Mouse (Mus musculus) stomach, adult 2 months (tissue): ENCODE data around the gene Camk2n2. TPM values are rescaled to one million over a fixed set of nuclear protein-coding genes. Genes with fewer than 3 reads are reported as not detected.

ENCODE experiments used
- polyA plus RNA-seq: library from polyadenylated mRNA; depleted of rRNA; stranded (reverse); fragments of >200 nt; gene quantifications from 2 replicates; pipeline ENCODE4 v1.2.3, GENCODE M21; 2012; rRNA removed

The Camk2n2 gene
- polyA plus RNA-seq: 5.6 and 9.2 TPM in 2 replicates

DNA sequence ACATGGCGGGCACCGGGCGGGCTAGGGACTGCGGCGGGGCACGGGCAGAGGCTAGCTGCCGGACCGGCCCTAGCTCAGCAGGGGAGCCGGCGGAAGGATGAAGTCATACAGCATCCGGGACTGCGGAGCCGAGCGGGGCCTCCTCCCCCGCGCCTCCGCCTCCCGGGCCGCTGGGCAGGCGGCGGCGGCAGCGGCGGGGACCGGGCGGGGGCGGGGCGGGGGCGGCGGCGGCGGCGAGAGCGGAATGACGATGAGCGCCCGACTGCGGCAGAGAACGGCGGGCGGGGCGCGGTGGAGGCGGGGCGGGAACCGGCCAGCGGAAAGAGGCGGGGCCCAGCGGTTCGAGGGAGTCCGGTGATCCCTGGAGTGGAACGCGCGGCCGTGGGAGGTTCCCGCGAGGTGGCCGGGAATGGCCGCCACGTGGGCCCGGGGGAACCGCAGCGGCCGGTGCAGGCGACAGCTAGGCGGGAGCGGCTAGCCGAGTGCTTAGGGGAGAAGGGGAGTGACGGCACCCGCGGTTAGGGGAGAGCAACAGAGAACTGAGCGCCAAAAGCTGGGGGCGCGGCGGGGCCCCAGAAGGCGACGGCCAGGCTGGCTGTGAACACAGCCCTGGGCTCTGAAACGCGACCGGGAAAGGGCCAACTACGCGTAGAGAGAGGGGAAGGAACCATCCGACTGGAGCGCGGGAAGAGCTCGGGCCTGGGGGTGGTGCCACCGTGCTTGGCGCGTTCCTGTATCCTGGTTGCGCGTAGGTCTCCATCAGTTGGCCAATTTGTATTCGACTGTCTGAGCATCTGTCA lies at the start of gene Camk2n2:
TSS of gene Camk2n2 (minus strand) at position 97 of the 800 bp plus-strand sequence.

DNA sequence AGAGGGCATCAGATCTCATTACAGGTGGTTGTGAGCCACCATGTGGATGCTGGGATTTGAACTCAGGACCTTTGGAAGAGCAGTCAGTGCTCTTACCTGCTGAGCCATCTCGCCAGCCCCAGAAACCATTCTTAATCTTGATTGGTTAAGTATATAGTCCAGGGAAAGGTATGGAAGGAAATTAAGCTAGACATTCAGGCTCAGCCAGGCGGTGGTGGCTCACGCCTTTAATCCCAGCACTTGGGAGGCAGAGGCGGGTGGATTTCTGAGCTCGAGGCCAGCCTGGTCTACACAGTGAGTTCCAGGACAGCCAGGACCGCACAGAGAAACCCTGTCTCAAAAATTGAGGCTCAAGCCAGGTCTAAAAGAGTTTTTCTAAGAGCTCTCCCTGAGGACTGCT lies 46.9 kb upstream of the Camk2n2 start, which contains the start of gene Eif4g1:
TSS of gene Eif4g1 (plus strand) at position 301 of the 400 bp plus-strand sequence.

DNA sequence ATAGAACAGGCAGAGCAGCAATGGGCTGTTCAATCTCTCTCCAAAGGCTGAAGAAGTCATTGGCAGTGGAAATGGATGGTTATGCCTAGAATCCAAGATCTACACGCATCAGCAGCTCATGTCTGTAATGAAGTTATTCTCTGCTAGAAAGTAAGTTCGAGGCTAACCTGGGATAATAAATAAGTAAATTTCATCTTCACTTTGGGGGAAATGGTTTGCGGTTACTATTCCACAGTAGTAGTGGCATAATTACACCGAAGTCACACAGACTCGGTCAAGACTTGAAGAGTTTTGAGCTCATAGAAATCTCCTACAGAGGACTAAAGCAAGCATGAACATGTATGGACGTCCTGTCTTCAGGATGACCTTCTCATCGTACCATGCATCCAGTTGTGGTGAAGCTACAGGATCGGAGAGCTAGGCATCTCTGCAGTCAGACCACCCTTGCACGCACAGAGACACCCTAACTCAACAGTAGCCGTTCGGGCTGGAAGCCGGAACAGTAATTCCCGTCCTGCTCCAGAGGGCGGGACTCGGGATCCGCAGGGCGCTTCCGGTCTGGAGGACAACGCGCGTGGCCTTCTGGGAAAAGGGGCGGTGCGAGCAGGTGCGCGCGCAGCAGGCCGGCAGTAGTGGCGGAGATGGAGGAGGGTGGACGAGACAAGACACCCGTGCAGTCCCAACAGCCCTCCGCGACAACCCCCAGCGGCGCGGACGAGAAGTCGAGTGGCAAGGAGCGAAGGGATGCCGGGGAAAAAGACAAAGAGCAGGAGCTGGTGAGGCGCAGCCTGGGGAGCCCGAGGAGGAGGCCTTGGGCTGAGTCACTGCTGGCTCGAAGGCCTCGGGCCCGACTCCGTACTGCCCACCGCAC lies 30.2 kb upstream of the Camk2n2 start, which contains the start of gene Psmd2:
TSS of gene Psmd2 (plus strand) at position 577 of the 871 bp plus-strand sequence.

DNA sequence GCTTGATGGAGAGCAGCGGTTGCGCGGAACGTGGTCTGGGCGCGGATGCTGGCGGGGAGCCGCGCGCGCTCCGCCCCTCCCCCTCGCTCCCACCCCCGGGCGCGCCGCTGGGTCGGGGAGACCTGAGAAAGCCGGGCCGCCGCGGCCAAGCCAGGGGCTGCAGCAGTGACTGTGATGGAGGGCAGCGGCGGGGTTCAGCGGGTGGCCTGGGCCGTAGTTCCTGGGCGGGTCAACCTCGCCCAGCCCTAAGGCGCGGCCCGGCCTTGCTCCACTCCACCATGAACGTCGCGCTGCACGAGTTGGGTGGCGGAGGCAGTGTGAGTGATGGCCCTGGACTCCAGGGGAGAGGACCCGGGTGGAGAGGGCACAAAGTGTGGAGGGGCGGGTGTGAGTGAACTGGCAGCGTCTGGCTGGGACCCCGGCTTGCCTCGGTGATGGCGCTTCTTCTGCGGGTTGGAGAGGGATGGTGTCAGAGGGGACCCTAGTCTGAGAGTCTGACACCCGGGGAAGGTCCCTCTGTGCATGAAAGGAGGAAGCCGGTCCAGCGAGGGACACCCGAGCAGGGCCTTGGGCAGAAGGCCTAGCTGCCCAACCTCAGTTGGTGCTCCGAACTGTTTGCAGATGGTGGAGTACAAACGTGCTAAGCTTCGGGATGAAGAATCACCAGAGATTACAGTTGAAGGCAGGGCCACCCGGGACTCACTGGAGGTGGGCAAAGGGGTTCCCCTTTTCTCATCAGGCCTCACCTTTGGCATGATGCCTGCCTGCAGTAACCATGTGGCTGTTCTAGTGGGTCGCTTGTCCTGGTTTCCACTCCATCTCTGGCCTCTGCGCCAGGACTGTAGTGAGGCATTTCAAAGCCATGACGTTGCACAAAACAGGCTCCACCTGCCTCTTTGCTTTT lies 8.9 kb upstream of the Camk2n2 start, which contains the start of gene Ece2:
TSS of gene Ece2 (plus strand) at position 98 of the 904 bp plus-strand sequence.

DNA sequence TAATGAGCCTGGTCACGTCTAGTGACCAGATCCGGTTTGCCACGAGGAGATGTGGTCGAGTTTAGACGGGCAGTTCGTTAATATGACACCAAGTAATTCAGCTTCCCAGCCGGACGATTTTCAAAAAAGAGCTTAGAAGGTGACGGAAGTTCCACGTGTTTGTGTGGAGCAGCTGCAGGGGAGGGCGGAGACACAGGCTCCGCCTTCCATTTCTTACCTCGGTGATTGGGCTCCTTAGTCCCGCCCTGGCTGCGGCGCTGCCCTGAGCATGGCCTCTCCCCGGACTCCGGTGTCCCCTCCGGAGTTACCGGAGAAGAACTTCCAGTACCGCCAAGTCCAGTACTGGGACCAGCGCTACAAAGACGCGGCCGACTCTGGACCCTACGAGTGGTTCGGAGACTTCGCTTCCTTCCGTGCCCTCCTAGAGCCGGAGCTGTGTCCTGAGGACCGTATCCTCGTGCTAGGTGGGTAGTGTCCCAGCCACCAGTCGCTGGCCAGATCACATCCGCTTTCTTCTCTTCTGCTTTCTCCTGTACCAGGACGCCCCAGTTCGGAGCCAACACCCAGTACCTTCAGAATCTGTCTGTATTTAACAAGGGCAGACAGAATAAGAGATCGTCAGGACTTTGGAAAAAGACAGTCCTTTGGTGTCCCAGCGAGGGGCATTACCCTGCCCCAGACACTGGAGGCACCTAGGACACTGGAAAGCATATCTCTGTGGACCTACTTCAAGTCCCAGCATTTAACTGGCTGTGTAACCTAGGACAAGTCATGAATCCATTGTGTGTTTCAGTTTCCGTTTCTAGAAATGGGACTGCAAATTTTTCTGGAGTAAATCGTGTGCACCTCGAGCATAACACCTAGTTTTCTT lies 9.5 kb downstream of the Camk2n2 start, which contains the start of the genes Eef1akmt4, Gm49333 and Alg3:
TSS of gene Eef1akmt4 (plus strand) at position 237 of the 871 bp plus-strand sequence.
TSS of gene Gm49333 (plus strand) at position 254 of the 871 bp plus-strand sequence.
TSS of gene Alg3 (minus strand) at position 379 of the 871 bp plus-strand sequence.

DNA sequence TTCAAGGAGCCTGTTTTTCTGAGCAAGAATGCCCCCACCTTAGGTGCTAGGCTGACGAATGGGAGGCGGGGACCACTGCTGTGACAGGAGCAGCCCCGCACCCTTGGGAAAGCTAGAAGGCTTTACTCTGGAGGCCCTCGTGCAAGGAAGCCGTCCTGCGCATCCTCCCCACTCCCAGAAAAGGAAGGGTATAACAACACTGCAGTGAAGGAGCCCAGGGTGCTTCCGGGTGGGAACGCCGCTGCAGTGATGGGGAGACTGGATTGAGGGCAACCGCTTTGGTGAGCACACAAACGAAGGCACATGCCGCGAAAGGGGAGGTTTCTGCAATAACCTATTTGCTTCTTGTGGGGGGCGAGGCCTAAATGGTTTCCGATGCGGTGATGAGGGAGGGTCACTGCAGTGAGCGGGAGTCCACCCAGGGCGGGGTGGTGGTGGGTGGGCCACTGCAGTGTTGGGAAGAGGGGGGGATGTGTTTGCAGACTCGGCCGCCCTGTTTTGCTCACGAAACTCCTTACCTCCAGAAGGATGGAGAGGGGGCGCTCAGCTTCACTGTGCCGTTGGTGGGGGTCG lies 31.6 kb downstream of the Camk2n2 start, which contains the start of gene Vwa5b2:
TSS of gene Vwa5b2 (plus strand) at position 106 of the 573 bp plus-strand sequence.

Other genes starting within 250 kb of the Camk2n2 start
- 21.2 and 31.6 TPM in 2 replicates for gene Abcc5, start 194.9 kb downstream of the Camk2n2 start, polyA plus RNA-seq
- 9.7 and 10.6 TPM in 2 replicates for gene Eif2b5, start 122.5 kb downstream of the Camk2n2 start, polyA plus RNA-seq
- 19.6 and 25.7 TPM in 2 replicates for gene Dvl3, start 104.3 kb downstream of the Camk2n2 start, polyA plus RNA-seq
- gene Ap2m1, start 85.8 kb downstream of the Camk2n2 start, polyA plus RNA-seq: 164 and 178 TPM in 2 replicates
- gene Abcf3, start 72.7 kb downstream of the Camk2n2 start, polyA plus RNA-seq: 9.7 and 15.9 TPM in 2 replicates
- gene Vwa5b2, start 31.8 kb downstream of the Camk2n2 start, polyA plus RNA-seq: 5.4 and 6.0 TPM in 2 replicates
- 9.2 and 10.2 TPM in 2 replicates for gene Eef1akmt4, start 9.7 kb downstream of the Camk2n2 start, polyA plus RNA-seq
- 0.11 TPM in 1 of 2 replicates, not detected in the other for gene Gm49333, start 9.7 kb downstream of the Camk2n2 start, polyA plus RNA-seq
- gene Alg3, start 9.6 kb downstream of the Camk2n2 start, polyA plus RNA-seq: 18.0 and 20.6 TPM in 2 replicates
- gene Ece2, start 8.5 kb upstream of the Camk2n2 start, polyA plus RNA-seq: 0.17 and 1.1 TPM in 2 replicates
- gene Psmd2, start 30.4 kb upstream of the Camk2n2 start, polyA plus RNA-seq: 19.8 and 23.2 TPM in 2 replicates
- 180 and 189 TPM in 2 replicates for gene Eif4g1, start 47.0 kb upstream of the Camk2n2 start, polyA plus RNA-seq
- gene Fam131a, start 72.0 kb upstream of the Camk2n2 start, polyA plus RNA-seq: 4.4 and 8.1 TPM in 2 replicates
- 2.1 and 3.3 TPM in 2 replicates for gene Polr2h, start 96.4 kb upstream of the Camk2n2 start, polyA plus RNA-seq
- gene Clcn2, start 96.5 kb upstream of the Camk2n2 start, polyA plus RNA-seq: 40.6 and 44.8 TPM in 2 replicates
- gene Chrd, start 111.8 kb upstream of the Camk2n2 start, polyA plus RNA-seq: 4.4 TPM in 2 replicates
- 1.5 and 1.6 TPM in 2 replicates for gene Thpo, start 113.2 kb upstream of the Camk2n2 start, polyA plus RNA-seq